In genomic region chr12:54286911-54287819, GRCm38 (mm10) we compare ENCODE assay signal across 9 mouse cellular contexts.
DNase-seq lines count a peak whose midpoint lies in the region; ATAC-seq lines count a peak whose summit lies in the region.
"Had no signal": no experiment of that assay in that cellular context is flagged by ENCODE, and none has a peak within 500 bp of the region (broad histone marks: within the 10 kb centered on the region; RNA-seq: fewer than 3 reads in every experiment).

No protein-coding gene starts in this region.

- peak; percentile 16 to 21 for DNase-seq in layer of hippocampus, postnatal 10 days (ENCODE audit: low spot score in 2 of 2)
- no peak for DNase-seq in layer of hippocampus, adult 9-10 months (ENCODE audit: low spot score)
- peak; percentile 70 for DNase-seq in heart, postnatal 4 days
- DNase-seq in frontal cortex, postnatal 10 days (ENCODE audit: low spot score in 2 of 2) = no peak
- no peak for DNase-seq in left cerebral cortex, adult 18-20 months (ENCODE audit: low spot score in 2 of 2)
- DNase-seq in left cerebral cortex, postnatal 25 days (ENCODE audit: low spot score in 2 of 2) = no peak

- no peak overlapping the region for H3K9ac ChIP-seq in forebrain, embryonic 16.5 days (replicated peaks; ENCODE audit: low read depth, low read length)
- no peak overlapping the region for H3K9ac ChIP-seq in midbrain, embryonic 15.5 days

- peak overlapping the region; percentile 66 for H3K27ac ChIP-seq in forebrain, embryonic 16.5 days (ENCODE audit: low read length)
- peak overlapping the region; percentile 53 for H3K27ac ChIP-seq in midbrain, embryonic 15.5 days

- no peak overlapping the region for H3K4me3 ChIP-seq in forebrain, embryonic 16.5 days (replicated peaks; ENCODE audit: low read length)
- H3K4me3 ChIP-seq in midbrain, embryonic 15.5 days = no peak overlapping the region
- H3K4me3 ChIP-seq: megakaryocyte, embryonic 14.5 days had no signal

- H3K4me2 ChIP-seq in forebrain, embryonic 16.5 days (ENCODE audit: low read length) = no peak overlapping the region
- H3K4me2 ChIP-seq in midbrain, embryonic 15.5 days = no peak overlapping the region

- intact Hi-C loops in left cerebral cortex, postnatal 25 days (cut with DNase I) = no loop called here

- ATAC-seq in forebrain, embryonic 16.5 days = peak; percentile 82
- ATAC-seq in midbrain, embryonic 15.5 days (replicated peaks) = peak; percentile 82

- WGBS in forebrain, embryonic 16.5 days = 23% methylated on average over 16 of the region's 16 CpGs
- WGBS in midbrain, embryonic 15.5 days = 34% methylated on average over 16 of the region's 16 CpGs

- no peaks in the 10 kb centered on the region for H3K27me3 ChIP-seq in forebrain, embryonic 16.5 days (replicated peaks; ENCODE audit: control insufficient read depth, insufficient read depth, low read length)
- no peaks in the 10 kb centered on the region for H3K27me3 ChIP-seq in midbrain, embryonic 15.5 days (replicated peaks)

- peaks cover 25% of the 10 kb centered on the region for H3K4me1 ChIP-seq in forebrain, embryonic 16.5 days (replicated peaks; ENCODE audit: control insufficient read depth, insufficient read depth, low read length)
- peaks cover 23% of the 10 kb centered on the region for H3K4me1 ChIP-seq in midbrain, embryonic 15.5 days

- H3K36me3 ChIP-seq in forebrain, embryonic 16.5 days (ENCODE audit: control insufficient read depth, insufficient read depth) = no peaks in the 10 kb centered on the region
- no peaks in the 10 kb centered on the region for H3K36me3 ChIP-seq in midbrain, embryonic 15.5 days (replicated peaks)

- H3K9me3 ChIP-seq in forebrain, embryonic 16.5 days (ENCODE audit: control insufficient read depth, low read length) = no peaks in the 10 kb centered on the region
- no peaks in the 10 kb centered on the region for H3K9me3 ChIP-seq in midbrain, embryonic 15.5 days
- H3K9me3 ChIP-seq: megakaryocyte, embryonic 14.5 days had no signal

Comparison
In these comparisons a context has a peak if more than half of its experiments do, and no peak if none do; other contexts are left out.
1. DNase-seq: peak in layer of hippocampus, postnatal 10 days (2 of 2) and heart, postnatal 4 days (single experiment); none in layer of hippocampus, adult 9-10 months (single experiment), frontal cortex, postnatal 10 days (0 of 2), left cerebral cortex, adult 18-20 months (0 of 2) and left cerebral cortex, postnatal 25 days (0 of 2).